Mouse (Mus musculus) myocyte (in vitro differentiated cells): ENCODE measurements at regions not wholly inside any gene's neighbourhood (a gene's known extent, or its start where the extent isn't known, plus 50 kb on each side); places are given as distances from the start of the nearest gene placed in this dataset.

Experiments
- H3K27me3 ChIP-seq: one replicate; pipeline ENCODE4 v1.6.1; 2011; ENCODE audit not compliant: control insufficient read depth, insufficient read depth, insufficient read length
- H3K36me3 ChIP-seq: one replicate; pipeline ENCODE4 v1.6.1; 2011; ENCODE audit not compliant: control insufficient read depth, insufficient read depth
- H3K4me2 ChIP-seq: one replicate; pipeline ENCODE4 v1.6.1; 2011; ENCODE audit warnings: low read depth, control low read depth
- H3K4me3 ChIP-seq: one replicate; pipeline ENCODE4 v1.5.1; 2011; ENCODE audit warnings: mild to moderate bottlenecking, control low read depth, moderate library complexity
- H3K79me2 ChIP-seq: one replicate; pipeline ENCODE4 v1.6.1; 2011; ENCODE audit not compliant: control insufficient read depth, insufficient read depth
- H3ac ChIP-seq: one replicate; pipeline ENCODE4 v1.6.1; 2011; ENCODE audit not compliant: control insufficient read depth, insufficient read length
- CEBPB ChIP-seq: IDR thresholded peaks from 2 replicates; pipeline ENCODE4 v1.6.1; 2011; ENCODE audit warnings: mild to moderate bottlenecking, moderate library complexity; ENCODE audit not compliant: poor library complexity, insufficient read depth, severe bottlenecking
- E2F4 ChIP-seq: IDR thresholded peaks from one replicate; pipeline ENCODE4 v1.6.1; 2011; ENCODE audit warnings: mild to moderate bottlenecking, control low read depth, moderate library complexity; ENCODE audit not compliant: insufficient read depth
- MAX ChIP-seq: IDR thresholded peaks from one replicate; pipeline ENCODE4 v1.6.1; 2011; ENCODE audit warnings: low read depth, mild to moderate bottlenecking, control low read depth
- MYOD1 ChIP-seq, 3 experiments: IDR thresholded peaks; one replicate each; pipeline ENCODE4 v1.6.1; 2011; ENCODE audit warnings: control low read depth in 2 of 3, low read depth in 2 of 3, mild to moderate bottlenecking in 2 of 3, moderate library complexity in 1 of 3; ENCODE audit not compliant: insufficient read length in 2 of 3, control insufficient read depth in 1 of 3
- MYOG ChIP-seq, 3 experiments: IDR thresholded peaks; one replicate each; pipeline ENCODE4 v1.6.1; 2011; ENCODE audit warnings: control low read depth in 2 of 3, low read depth in 2 of 3, mild to moderate bottlenecking in 2 of 3; ENCODE audit not compliant: insufficient read length in 2 of 3, control insufficient read depth in 1 of 3, insufficient read depth in 1 of 3
- POLR2A ChIP-seq: IDR thresholded peaks from one replicate; pipeline ENCODE4 v1.6.1; 2011; ENCODE audit warnings: low read depth, mild to moderate bottlenecking, control low read depth, moderate library complexity; ENCODE audit not compliant: insufficient read length
- POLR2AphosphoS2 ChIP-seq: IDR thresholded peaks from one replicate; pipeline ENCODE4 v1.6.1; 2011; ENCODE audit warnings: low read depth, control low read depth; ENCODE audit not compliant: insufficient read length
- REST ChIP-seq: IDR thresholded peaks from one replicate; pipeline ENCODE4 v1.6.1; 2011; ENCODE audit warnings: mild to moderate bottlenecking, control low read depth, moderate library complexity; ENCODE audit not compliant: insufficient read depth, insufficient read length
- SRF ChIP-seq: IDR thresholded peaks from one replicate; pipeline ENCODE4 v1.6.1; 2011; ENCODE audit warnings: low read depth; ENCODE audit not compliant: control insufficient read depth, insufficient read length
- TCF12 ChIP-seq: IDR thresholded peaks from one replicate; pipeline ENCODE4 v1.6.1; 2011; ENCODE audit warnings: mild to moderate bottlenecking, control low read depth; ENCODE audit not compliant: poor library complexity, insufficient read depth, severe bottlenecking
- TCF3 ChIP-seq: IDR thresholded peaks from one replicate; pipeline ENCODE4 v1.6.1; 2011; ENCODE audit warnings: low read depth, control low read depth; ENCODE audit not compliant: insufficient read length
- USF1 ChIP-seq: IDR thresholded peaks from one replicate; pipeline ENCODE4 v1.6.1; 2011; ENCODE audit warnings: low read depth, mild to moderate bottlenecking, control low read depth, moderate library complexity

GRCm38 (mm10) chr6:140133734-140134133 lies 92.5 kb upstream of the Plcz1 start:
- H3K4me2 ChIP-seq: no peak overlapping the region
- H3ac ChIP-seq: no peak overlapping the region
- no peaks in the 10 kb centered on the region for H3K79me2 ChIP-seq
- no peaks in the 10 kb centered on the region for H3K36me3 ChIP-seq
- no peak overlapping the region for H3K4me3 ChIP-seq
- H3K27me3 ChIP-seq: no peaks in the 10 kb centered on the region
- no peak for TF ChIP-seq REST
- no peak for TF ChIP-seq MYOG (IDR thresholded peaks at IDR 0.05; ENCODE audit: control insufficient read depth in 1 of 3, insufficient read depth in 1 of 3, insufficient read length in 2 of 3, low read depth in 2 of 3)
- no peak for TF ChIP-seq POLR2A
- no peak for TF ChIP-seq MAX
- TF ChIP-seq E2F4: no peak
- TF ChIP-seq USF1: no peak
- no peak for TF ChIP-seq TCF12
- no peak for TF ChIP-seq SRF
- TF ChIP-seq MYOD1 (IDR thresholded peaks at IDR 0.05; ENCODE audit: control insufficient read depth in 1 of 3, insufficient read length in 2 of 3, low read depth in 2 of 3): no peak
- no peak for TF ChIP-seq CEBPB
- TF ChIP-seq TCF3: no peak
- TF ChIP-seq POLR2AphosphoS2: no peak

GRCm38 (mm10) chr6:140126645-140127044 lies 85.4 kb upstream of the Plcz1 start:
- H3K79me2 ChIP-seq: no peaks in the 10 kb centered on the region
- H3K4me2 ChIP-seq: no peak overlapping the region
- no peak overlapping the region for H3ac ChIP-seq
- no peak overlapping the region for H3K4me3 ChIP-seq
- TF ChIP-seq REST: no peak
- no peak for TF ChIP-seq CEBPB
- no peak for TF ChIP-seq USF1
- TF ChIP-seq SRF: no peak
- no peak for TF ChIP-seq MYOD1 (IDR thresholded peaks at IDR 0.05; ENCODE audit: control insufficient read depth in 1 of 3, insufficient read length in 2 of 3, low read depth in 2 of 3)
- no peak for TF ChIP-seq E2F4
- TF ChIP-seq POLR2A: no peak
- no peak for TF ChIP-seq TCF3
- TF ChIP-seq MYOG (IDR thresholded peaks at IDR 0.05; ENCODE audit: control insufficient read depth in 1 of 3, insufficient read depth in 1 of 3, insufficient read length in 2 of 3, low read depth in 2 of 3): no peak
- no peak for TF ChIP-seq POLR2AphosphoS2
- TF ChIP-seq MAX: no peak
- TF ChIP-seq TCF12: no peak
- H3K36me3 ChIP-seq: no peaks in the 10 kb centered on the region
- no peaks in the 10 kb centered on the region for H3K27me3 ChIP-seq

GRCm38 (mm10) chr6:140114024-140114423 lies 72.8 kb upstream of the Plcz1 start:
- Histone ChIP-seq H3K27me3 (no peaks in the 10 kb centered on the region), H3ac (no peak overlapping the region), H3K4me2 (no peak overlapping the region), H3K36me3 (no peaks in the 10 kb centered on the region), H3K4me3 (no peak overlapping the region), H3K79me2 (no peaks in the 10 kb centered on the region)
- TF ChIP-seq POLR2A: no peak
- no peak for TF ChIP-seq USF1
- no peak for TF ChIP-seq TCF12
- no peak for TF ChIP-seq POLR2AphosphoS2
- no peak for TF ChIP-seq MAX
- no peak for TF ChIP-seq E2F4
- no peak for TF ChIP-seq MYOD1 (IDR thresholded peaks at IDR 0.05; ENCODE audit: control insufficient read depth in 1 of 3, insufficient read length in 2 of 3, low read depth in 2 of 3)
- no peak for TF ChIP-seq REST
- no peak for TF ChIP-seq CEBPB
- TF ChIP-seq MYOG (IDR thresholded peaks at IDR 0.05; ENCODE audit: control insufficient read depth in 1 of 3, insufficient read depth in 1 of 3, insufficient read length in 2 of 3, low read depth in 2 of 3): no peak
- TF ChIP-seq TCF3: no peak
- no peak for TF ChIP-seq SRF

DNA sequence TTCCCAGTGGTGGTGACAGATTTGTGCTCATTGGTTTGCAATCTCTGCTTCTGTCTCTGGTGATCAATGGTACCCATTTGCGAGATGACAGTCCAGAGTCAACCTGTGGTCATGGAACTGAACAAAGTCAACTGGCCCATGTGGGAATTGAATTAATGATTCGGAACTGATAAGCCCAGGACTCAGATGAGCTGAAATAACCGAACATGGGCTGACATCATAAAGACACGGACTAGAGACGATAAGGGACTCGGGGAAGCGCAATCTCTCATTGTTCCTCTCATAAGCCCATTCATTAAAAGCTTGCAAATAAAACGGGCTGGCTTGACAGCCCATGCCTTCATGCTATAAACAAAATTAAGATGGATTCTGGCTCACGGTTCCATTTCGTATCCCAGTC lies 70.8 kb upstream of the Plcz1 start:
- no peaks in the 10 kb centered on the region for H3K79me2 ChIP-seq
- H3K27me3 ChIP-seq: no peaks in the 10 kb centered on the region
- H3K4me2 ChIP-seq: no peak overlapping the region
- no peak overlapping the region for H3ac ChIP-seq
- TF ChIP-seq SRF (no peak), TCF12 (no peak), MYOD1 (IDR thresholded peaks at IDR 0.05; ENCODE audit: control insufficient read depth in 1 of 3, insufficient read length in 2 of 3, low read depth in 2 of 3) (no peak), MYOG (IDR thresholded peaks at IDR 0.05; ENCODE audit: control insufficient read depth in 1 of 3, insufficient read depth in 1 of 3, insufficient read length in 2 of 3, low read depth in 2 of 3) (no peak), USF1 (no peak), POLR2AphosphoS2 (no peak), POLR2A (no peak), E2F4 (no peak), CEBPB (no peak), TCF3 (no peak)
- no peaks in the 10 kb centered on the region for H3K36me3 ChIP-seq
- no peak overlapping the region for H3K4me3 ChIP-seq
